In genomic region chr6:142718167-142718566, GRCm38 (mm10) we compare ENCODE assay signal across 17 mouse cellular contexts. TPM values are rescaled to one million over a fixed set of nuclear protein-coding genes. Genes with fewer than 3 reads are reported as not detected.
A peak's percentile ranks its signal among the peaks of the same experiment; 100 is the strongest.
DNase-seq lines count a peak whose midpoint lies in the region; ATAC-seq and TF ChIP-seq lines count a peak whose summit lies in the region.
"Had no signal": no experiment of that assay in that cellular context is flagged by ENCODE, and none has a peak within 500 bp of the region (broad histone marks: within the 10 kb centered on the region; RNA-seq: fewer than 3 reads in every experiment).

No protein-coding gene starts in this region.

- no peaks in the 10 kb centered on the region for H3K9me3 ChIP-seq in kidney, postnatal 0 days (replicated peaks; ENCODE audit: low read length)
- no peaks in the 10 kb centered on the region for H3K9me3 ChIP-seq in MEL (replicated peaks; ENCODE audit: insufficient read depth, low read length)
- no peaks in the 10 kb centered on the region for H3K9me3 ChIP-seq in forebrain, postnatal 0 days (ENCODE audit: low read length)
- H3K9me3 ChIP-seq: embryonic facial prominence, embryonic 10.5 days had no signal

- no peak for TF ChIP-seq POLR2A in MEL (IDR thresholded peaks at IDR 0.05; ENCODE audit: control insufficient read depth in 1 of 2, insufficient read depth in 1 of 2, low read depth in 1 of 2, low read length in 2 of 2, poor library complexity in 1 of 2)

- WGBS in kidney, postnatal 0 days = 66% methylated on average over 7 of the region's 7 CpGs
- WGBS in forebrain, postnatal 0 days = 57% methylated on average over 7 of the region's 7 CpGs

- H3K27ac ChIP-seq in kidney, postnatal 0 days = no peak overlapping the region
- no peak overlapping the region for H3K27ac ChIP-seq in MEL (ENCODE audit: control insufficient read depth, low read depth, low read length)
- H3K27ac ChIP-seq in forebrain, postnatal 0 days (ENCODE audit: low read depth, low read length) = no peak overlapping the region
- H3K27ac ChIP-seq: embryonic facial prominence, embryonic 10.5 days; neural tube, embryonic 12.5 days had no signal

- H3K4me2 ChIP-seq in kidney, postnatal 0 days (ENCODE audit: low read length) = no peak overlapping the region
- H3K4me2 ChIP-seq in forebrain, postnatal 0 days (ENCODE audit: low read depth) = no peak overlapping the region
- H3K4me2 ChIP-seq: midbrain, embryonic 11.5 days; neural tube, embryonic 12.5 days had no signal

- no peak overlapping the region for H3K9ac ChIP-seq in kidney, postnatal 0 days (ENCODE audit: low read depth, low read length)
- H3K9ac ChIP-seq in MEL (ENCODE audit: control insufficient read depth, low read depth, low read length, poor library complexity, severe bottlenecking) = no peak overlapping the region
- H3K9ac ChIP-seq in forebrain, postnatal 0 days = no peak overlapping the region
- H3K9ac ChIP-seq: neural tube, embryonic 12.5 days had no signal

- H3K4me1 ChIP-seq in kidney, postnatal 0 days (replicated peaks; ENCODE audit: insufficient read depth, low read length) = no peaks in the 10 kb centered on the region
- H3K4me1 ChIP-seq in MEL (ENCODE audit: control insufficient read depth in 1 of 2, insufficient read depth in 2 of 2, low read length in 2 of 2) = no peaks in the 10 kb centered on the region
- no peaks in the 10 kb centered on the region for H3K4me1 ChIP-seq in forebrain, postnatal 0 days (ENCODE audit: insufficient read depth)
- H3K4me1 ChIP-seq: embryonic facial prominence, embryonic 10.5 days; neural tube, embryonic 12.5 days had no signal

- H3K36me3 ChIP-seq in kidney, postnatal 0 days (ENCODE audit: insufficient read depth, low read length) = no peaks in the 10 kb centered on the region
- H3K36me3 ChIP-seq in MEL (ENCODE audit: control insufficient read depth in 1 of 2, insufficient read depth in 2 of 2, low read length in 2 of 2) = no peaks in the 10 kb centered on the region
- H3K36me3 ChIP-seq in forebrain, postnatal 0 days (ENCODE audit: insufficient read depth) = no peaks in the 10 kb centered on the region
- H3K36me3 ChIP-seq: embryonic facial prominence, embryonic 10.5 days; neural tube, embryonic 12.5 days had no signal

- H3K4me3 ChIP-seq in kidney, postnatal 0 days (replicated peaks; ENCODE audit: low read depth, low read length) = no peak overlapping the region
- H3K4me3 ChIP-seq in MEL (ENCODE audit: control insufficient read depth in 1 of 2, insufficient read depth in 1 of 2, low read depth in 2 of 2, low read length in 2 of 2) = no peak overlapping the region
- H3K4me3 ChIP-seq in forebrain, postnatal 0 days (ENCODE audit: low read depth, low read length) = no peak overlapping the region
- H3K4me3 ChIP-seq: embryonic facial prominence, embryonic 10.5 days; neural tube, embryonic 12.5 days had no signal

- no peak for ATAC-seq in kidney, postnatal 0 days (replicated peaks; ENCODE audit: low FRiP score, low read depth)
- ATAC-seq in forebrain, postnatal 0 days = peak; percentile 73
- peak; percentile 43 for ATAC-seq in megakaryocyte-erythroid progenitor cell, adult 5-6 weeks (replicated peaks; ENCODE audit: low FRiP score, low TSS enrichment, poor library complexity, severe bottlenecking)

- no peak for DNase-seq in kidney, postnatal 0 days (ENCODE audit: low spot score)
- DNase-seq in kidney, postnatal 10 days = no peak
- DNase-seq in MEL (ENCODE audit: low read depth, low spot score) = no peak
- peak; percentile 18 for DNase-seq in forebrain, postnatal 0 days
- DNase-seq in embryo, embryonic 10.5 days (ENCODE audit: low spot score) = no peak
- no peak for DNase-seq in thymus, postnatal 10 days (ENCODE audit: low spot score in 2 of 2)
- DNase-seq: adrenal gland, postnatal 36 days; cerebellum, adult 11 months; kidney, adult 8-10 months; left cerebral cortex, postnatal 4 days; lung, adult 2 months; thymus, postnatal 14 days had no signal

- TF ChIP-seq EP300 in MEL (IDR thresholded peaks at IDR 0.05; ENCODE audit: low read depth in 1 of 2, low read length in 2 of 2) = no peak

- peak; percentile 38; the same call in 1 of the 2 replicates for TF ChIP-seq CTCF in kidney, postnatal 0 days (IDR thresholded peaks at IDR 0.05; ENCODE audit: low read depth)
- peak in 2 of 3 experiments; percentile 5 to 15; a peak in 1 of 6 replicates for TF ChIP-seq CTCF in MEL (IDR thresholded peaks at IDR 0.05 in 2 of 3, conservative IDR thresholded peaks at IDR 0.05 in 1 of 3; ENCODE audit: control insufficient read depth in 1 of 3, insufficient read depth in 1 of 3, low read depth in 2 of 3, low read length in 3 of 3, poor library complexity in 1 of 3, severe bottlenecking in 1 of 3)
- peak; percentile 56 for TF ChIP-seq CTCF in forebrain, postnatal 0 days (IDR thresholded peaks at IDR 0.05; ENCODE audit: low read depth)

- H3K79me2 ChIP-seq in MEL (ENCODE audit: control insufficient read depth, insufficient read depth, low read length, poor library complexity) = no peaks in the 10 kb centered on the region

- H3K27me3 ChIP-seq in kidney, postnatal 0 days (ENCODE audit: insufficient read depth, low read length) = no peaks in the 10 kb centered on the region
- no peaks in the 10 kb centered on the region for H3K27me3 ChIP-seq in MEL (ENCODE audit: control insufficient read depth in 1 of 2, insufficient read depth in 2 of 2, low read length in 2 of 2)
- no peaks in the 10 kb centered on the region for H3K27me3 ChIP-seq in forebrain, postnatal 0 days (ENCODE audit: insufficient read depth, low read length)
- H3K27me3 ChIP-seq: neural tube, embryonic 12.5 days had no signal

- TF ChIP-seq RAD21 in MEL (IDR thresholded peaks at IDR 0.05; ENCODE audit: low read depth, low read length) = no peak

TF ChIP-seq in MEL, 35 proteins besides CTCF, POLR2A, EP300 and RAD21:
- TF ChIP-seq JUND (IDR thresholded peaks at IDR 0.05; ENCODE audit: low read depth, low read length) (no peak), USF1 (IDR thresholded peaks at IDR 0.05; ENCODE audit: low read depth, low read length) (no peak), E2F4 (IDR thresholded peaks at IDR 0.05; ENCODE audit: borderline replicate concordance, low read depth, low read length) (no peak), SMC3 (IDR thresholded peaks at IDR 0.05; ENCODE audit: low read depth, low read length) (no peak), MXI1 (IDR thresholded peaks at IDR 0.05; ENCODE audit: low read depth, low read length) (no peak), TBP (IDR thresholded peaks at IDR 0.05; ENCODE audit: low read depth, low read length) (no peak), ZMIZ1 (IDR thresholded peaks at IDR 0.05; ENCODE audit: low read depth, low read length) (no peak), MAFK (IDR thresholded peaks at IDR 0.05; ENCODE audit: borderline replicate concordance, low read depth, low read length) (no peak), CHD2 (IDR thresholded peaks at IDR 0.05; ENCODE audit: low read length) (no peak), MAZ (IDR thresholded peaks at IDR 0.05; ENCODE audit: low read depth, low read length) (no peak), POLR2AphosphoS2 (IDR thresholded peaks at IDR 0.05; ENCODE audit: low read length) (no peak)

RNA-seq across cellular contexts. Expression of gene Abcc9, which starts 16.1 kb away (rescaled TPM):
- 5.6 and 6.1 TPM in 2 replicates for polyA plus RNA-seq in kidney, postnatal 0 days (2015; fragmentation: Nextera tagmentation; extraction: Ambion mirVana)
- not detected in 2 replicates for total RNA-seq in MEL (2012; rRNA removed)
- polyA plus RNA-seq in MEL (2012; ENCODE audit: insufficient read depth in 1 of 2, insufficient read length in 2 of 2, low read depth in 1 of 2, low replicate concordance in 2 of 2, missing spikeins in 1 of 2) = not detected
- 6.5 and 9.6 TPM in 2 replicates for total RNA-seq in forebrain, postnatal 0 days (2014; rRNA removed)
- 1.0 and 1.8 TPM in 2 replicates for polyA plus RNA-seq in forebrain, postnatal 0 days (2015; fragmentation: Nextera tagmentation; extraction: Ambion mirVana)
- not detected in 2 replicates for total RNA-seq in megakaryocyte-erythroid progenitor cell, adult 5-6 weeks (2014; fragmentation: Nextera tagmentation)
- total RNA-seq in megakaryocyte-erythroid progenitor cell, adult 5-6 weeks (2017) = not detected in 2 replicates
- total RNA-seq: hematopoietic stem cell, adult 5-6 weeks had no signal

RNA-seq across cellular contexts. Expression of gene Cmas, which starts 38.3 kb away (rescaled TPM):
- 60.0 and 63.2 TPM in 2 replicates for polyA plus RNA-seq in kidney, postnatal 0 days (2015; fragmentation: Nextera tagmentation; extraction: Ambion mirVana)
- 29.4 and 44.6 TPM in 2 replicates for total RNA-seq in MEL (2012; rRNA removed)
- polyA plus RNA-seq in MEL (2012; ENCODE audit: insufficient read depth in 1 of 2, insufficient read length in 2 of 2, low read depth in 1 of 2, low replicate concordance in 2 of 2, missing spikeins in 1 of 2) = 10 to 100 TPM in 1 of 2 experiments, not detected in 1; 55.0 TPM
- total RNA-seq in forebrain, postnatal 0 days (2014; rRNA removed) = 132 and 134 TPM in 2 replicates
- polyA plus RNA-seq in forebrain, postnatal 0 days (2015; fragmentation: Nextera tagmentation; extraction: Ambion mirVana) = 147 and 178 TPM in 2 replicates
- 56.9 and 59.1 TPM in 2 replicates for total RNA-seq in megakaryocyte-erythroid progenitor cell, adult 5-6 weeks (2014; fragmentation: Nextera tagmentation)
- 49.5 and 84.8 TPM in 2 replicates for total RNA-seq in megakaryocyte-erythroid progenitor cell, adult 5-6 weeks (2017)
